Mouse (Mus musculus) c-Kit-negative CD71-positive TER-119-positive erythroid progenitor cells, embryonic 14.5 days (primary cell): Measurements from ENCODE around the gene Timd2.
"Not testable (repeated sequence)": the region's sequence is repeated elsewhere in the genome, so short reads cannot be mapped to it uniquely, and the experiment has no call there.

Experiments
- DNase-seq: peaks from one replicate; pipeline ENCODE4 v3.0.0-alpha.2; 2013; ENCODE audit warnings: low read depth, low spot score

The Timd2 gene

DNA sequence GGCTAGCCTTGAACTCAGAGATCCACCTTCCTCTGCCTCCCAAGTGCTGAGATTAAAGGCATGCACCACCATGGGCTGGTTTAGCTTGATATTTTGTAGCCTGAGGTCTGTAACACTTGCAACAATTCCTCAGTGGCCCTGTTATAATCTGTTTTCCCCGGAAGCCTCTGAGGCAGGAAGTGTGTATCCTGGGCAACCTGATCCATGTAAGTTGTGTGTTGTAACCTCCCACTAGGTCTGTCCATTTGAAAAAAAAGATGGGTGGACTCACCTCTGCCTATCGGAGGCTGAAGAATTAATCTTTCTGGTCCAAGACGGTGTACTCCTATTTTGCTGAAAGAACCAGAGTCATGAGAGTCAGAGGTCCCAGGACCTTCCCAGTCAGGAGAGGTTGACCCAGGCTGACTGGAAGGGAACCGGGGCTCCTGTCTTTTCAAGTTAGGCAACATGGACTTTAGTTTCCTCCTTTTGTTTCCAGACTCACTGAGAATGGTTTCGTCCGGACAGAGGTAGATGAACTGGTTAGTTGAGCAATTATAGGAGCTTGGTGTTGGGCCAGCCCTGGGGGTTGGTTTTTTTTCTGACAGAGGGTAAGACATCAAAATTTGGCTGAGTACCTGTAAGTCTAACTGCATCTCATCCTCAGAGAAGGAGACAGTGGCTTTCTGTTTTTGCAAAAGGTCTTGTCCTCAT lies at the start of gene Timd2:
Timd2 (minus strand) TSS at position 398 of the 693 bp plus-strand sequence.
- DNase-seq, result no peak

DNA sequence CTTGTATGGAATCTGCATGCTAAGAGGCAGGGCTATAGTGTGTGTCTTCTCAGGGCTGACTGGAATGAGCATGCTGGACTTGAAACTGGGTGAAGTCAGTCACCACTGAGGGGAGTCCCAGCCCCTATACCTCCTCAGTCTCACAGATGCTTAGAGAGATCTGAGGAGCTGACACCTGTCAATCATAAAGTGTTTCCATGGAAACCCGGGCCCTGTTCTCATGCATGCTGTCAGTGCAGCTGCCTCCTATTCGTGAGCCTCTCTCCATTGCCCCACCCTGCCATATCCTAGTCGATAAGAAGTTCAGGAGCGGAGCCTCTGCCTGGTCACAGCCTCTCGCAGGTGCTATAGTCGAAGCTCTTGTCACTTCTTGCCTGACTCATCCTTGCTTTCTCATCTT lies 48.9 kb upstream of the Timd2 start:
- DNase-seq, result not testable (repeated sequence)

DNA sequence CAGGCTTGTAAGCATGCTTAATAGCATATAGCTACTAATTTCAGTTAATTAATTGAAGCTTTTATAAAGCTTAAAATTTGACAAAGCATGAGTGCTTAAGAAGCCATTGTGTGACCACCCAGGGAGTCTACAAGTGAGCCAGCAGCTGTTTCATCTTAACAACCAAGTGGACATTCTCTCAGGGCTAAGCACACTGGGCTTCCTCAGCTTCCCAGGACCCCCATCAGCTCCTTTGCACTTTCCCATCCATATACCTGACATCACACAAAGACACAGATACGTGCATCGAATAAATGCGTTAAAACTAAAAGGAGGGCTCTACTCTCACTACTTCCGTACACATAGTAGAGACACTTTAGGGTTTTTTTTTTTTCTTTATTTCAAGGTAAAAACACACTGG lies 47.8 kb upstream of the Timd2 start:
- DNase-seq, result no peak

DNA sequence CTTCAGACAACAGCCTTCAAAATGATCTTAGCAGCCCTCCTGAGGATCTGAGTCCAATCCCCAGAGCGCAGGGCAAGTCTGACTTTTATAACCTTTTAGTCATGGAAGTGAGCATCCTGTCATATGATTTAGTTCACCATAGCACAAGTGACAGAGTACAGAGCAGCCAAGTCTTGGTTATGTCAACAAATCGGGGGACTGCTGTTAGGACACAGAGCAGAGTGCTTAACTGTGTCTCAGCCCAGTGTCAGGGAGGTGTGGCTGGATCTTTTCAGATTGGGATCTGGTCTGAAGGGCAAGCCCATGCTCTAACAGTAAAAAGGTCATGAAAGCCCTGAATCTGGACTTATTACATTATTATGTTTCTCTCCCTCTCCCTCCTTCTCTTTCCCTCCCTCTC lies 46.8 kb upstream of the Timd2 start:
- DNase-seq, result no peak

DNA sequence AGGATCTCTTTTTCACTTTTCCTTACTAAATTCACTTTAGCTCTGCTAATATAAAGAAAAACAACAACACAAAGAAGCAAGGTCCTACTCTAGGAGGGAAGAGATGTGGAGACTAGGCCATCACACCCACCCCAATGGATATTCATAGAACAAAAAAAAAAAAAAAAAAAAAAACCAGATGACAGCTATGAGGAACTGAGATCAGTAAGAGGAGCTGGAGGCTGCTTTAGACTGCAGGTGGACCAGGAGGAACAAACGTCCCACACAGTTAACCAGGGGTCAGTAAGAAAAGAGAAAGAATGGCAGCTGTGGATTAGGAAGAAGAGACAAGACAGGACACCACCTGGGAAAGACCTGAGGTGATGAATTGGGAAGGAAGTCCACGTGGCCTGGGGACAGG lies 41.1 kb upstream of the Timd2 start:
- no peak for DNase-seq

DNA sequence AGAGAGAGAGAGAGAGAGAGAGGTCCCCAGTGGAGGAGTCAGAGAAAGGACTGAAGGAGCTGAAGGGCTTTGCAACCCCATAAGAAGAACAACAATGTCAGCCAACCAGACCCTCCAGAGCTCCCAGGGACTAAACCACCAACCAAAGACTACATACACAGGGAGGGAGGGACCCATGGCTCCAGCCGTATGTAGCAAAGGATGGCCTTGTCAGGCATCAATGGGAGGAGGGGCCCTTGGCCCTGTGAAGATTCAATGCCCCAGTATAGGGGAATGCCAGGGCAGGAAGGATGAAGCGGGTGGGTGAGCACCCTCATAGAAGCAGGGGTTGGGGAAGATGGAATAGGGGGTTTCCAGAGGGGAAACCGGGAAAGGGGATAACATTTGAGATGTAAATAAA lies 34.9 kb upstream of the Timd2 start:
- no peak for DNase-seq

DNA sequence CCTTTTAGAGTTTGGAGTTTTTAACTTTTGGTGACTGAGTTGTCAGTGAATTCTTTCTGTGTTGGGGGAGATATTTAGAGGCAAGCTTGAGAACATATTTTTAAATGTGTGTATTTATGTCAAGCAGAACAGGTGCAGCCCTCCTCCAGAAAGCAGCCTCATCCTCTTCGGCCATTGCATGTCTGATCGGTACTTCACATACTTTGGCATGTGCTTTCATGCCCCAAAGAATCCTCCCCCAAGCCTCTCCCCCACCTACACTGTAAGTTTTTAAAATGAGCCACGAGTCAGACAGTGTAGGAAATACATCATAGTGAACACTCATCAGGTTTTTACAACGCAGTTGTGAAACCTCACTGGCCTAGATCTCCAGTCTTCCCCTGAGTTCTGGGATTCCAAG lies 34.0 kb upstream of the Timd2 start:
- no peak for DNase-seq

DNA sequence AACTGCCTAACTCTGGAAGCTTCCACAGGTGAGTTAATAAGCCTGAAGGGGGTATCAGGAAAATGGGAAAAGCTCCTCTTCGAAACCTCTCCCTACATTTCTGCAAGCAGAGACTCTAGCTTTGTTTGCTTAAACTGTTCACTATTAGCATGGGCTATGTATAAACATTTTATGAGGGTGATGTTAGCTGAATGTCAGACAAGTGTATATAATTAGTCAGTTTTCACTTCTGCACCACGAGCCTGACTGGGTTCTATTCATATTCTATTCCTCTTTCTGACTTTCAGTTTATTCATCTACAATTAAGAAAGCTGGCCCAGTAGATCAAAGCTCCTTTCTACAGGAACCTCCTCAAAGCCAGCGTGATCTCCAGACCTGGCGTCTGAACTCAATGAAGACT lies 32.6 kb upstream of the Timd2 start:
- no peak for DNase-seq

DNA sequence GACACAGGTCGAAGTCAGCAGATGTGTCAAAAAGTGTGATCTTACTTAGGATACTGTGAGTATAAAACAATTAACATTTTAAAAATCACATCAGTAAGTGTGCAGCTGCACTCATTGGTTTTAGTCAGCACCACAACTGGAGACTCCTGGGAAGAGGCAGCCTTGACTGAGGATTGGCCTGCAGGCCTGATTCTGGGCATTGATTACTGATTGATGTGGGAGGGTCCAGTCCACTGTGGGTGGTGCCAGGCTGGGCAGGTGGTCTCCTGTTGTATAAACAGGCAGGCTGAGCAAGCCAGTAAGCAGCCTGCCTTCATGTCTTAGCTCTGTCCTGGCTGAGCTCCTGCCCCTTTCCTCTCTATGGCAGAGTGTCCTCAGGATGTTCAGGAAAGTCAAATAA lies 28.2 kb upstream of the Timd2 start, which contains the start of gene Havcr1:
Havcr1 (plus strand) TSS at position 5 of the 400 bp plus-strand sequence.
- not testable (repeated sequence) for DNase-seq

DNA sequence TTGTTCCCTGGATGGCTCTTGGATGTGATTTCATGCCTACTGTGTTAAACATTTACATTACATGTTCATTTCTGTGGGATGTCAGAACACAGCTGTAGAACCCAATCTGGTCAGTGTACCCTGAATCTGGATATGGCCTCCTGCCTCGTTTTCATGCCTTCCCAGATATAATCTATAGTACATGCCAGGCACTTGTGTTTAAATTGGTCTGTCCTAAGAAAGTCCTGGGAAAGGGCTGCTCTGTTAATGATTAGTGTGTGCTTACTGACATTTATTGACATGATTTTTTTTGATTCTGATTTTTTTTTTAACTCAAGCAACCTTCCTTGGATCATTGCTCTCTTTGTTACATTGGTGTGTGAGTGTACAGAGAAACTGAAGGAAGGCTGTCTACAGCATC lies 27.8 kb upstream of the Timd2 start:
- no peak for DNase-seq

DNA sequence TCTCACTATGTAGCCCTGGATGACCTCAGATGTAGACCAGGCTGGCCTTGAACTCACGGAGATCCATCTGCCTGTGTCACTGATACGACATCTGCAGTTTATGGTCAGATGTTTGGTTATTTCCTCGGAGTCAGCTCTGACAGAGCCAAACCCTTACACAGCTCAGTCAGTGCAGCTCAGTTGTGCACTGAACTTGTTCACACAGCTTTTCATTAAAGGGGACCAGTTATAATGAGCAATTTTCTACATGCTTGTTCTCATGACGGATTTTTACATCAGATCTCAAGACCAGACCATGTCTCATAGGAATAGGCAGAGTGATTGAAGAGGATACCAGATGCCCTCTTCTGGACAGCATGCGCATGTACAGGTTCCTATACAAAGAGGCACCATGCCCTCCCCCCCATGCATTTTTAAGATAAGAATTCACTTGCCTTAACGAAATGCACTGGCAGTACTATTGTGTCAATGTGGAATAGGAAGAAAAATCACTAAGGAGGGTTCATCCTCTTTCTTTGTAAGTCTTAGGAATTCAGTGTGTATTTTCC lies 26.5 kb upstream of the Timd2 start:
- no peak for DNase-seq

DNA sequence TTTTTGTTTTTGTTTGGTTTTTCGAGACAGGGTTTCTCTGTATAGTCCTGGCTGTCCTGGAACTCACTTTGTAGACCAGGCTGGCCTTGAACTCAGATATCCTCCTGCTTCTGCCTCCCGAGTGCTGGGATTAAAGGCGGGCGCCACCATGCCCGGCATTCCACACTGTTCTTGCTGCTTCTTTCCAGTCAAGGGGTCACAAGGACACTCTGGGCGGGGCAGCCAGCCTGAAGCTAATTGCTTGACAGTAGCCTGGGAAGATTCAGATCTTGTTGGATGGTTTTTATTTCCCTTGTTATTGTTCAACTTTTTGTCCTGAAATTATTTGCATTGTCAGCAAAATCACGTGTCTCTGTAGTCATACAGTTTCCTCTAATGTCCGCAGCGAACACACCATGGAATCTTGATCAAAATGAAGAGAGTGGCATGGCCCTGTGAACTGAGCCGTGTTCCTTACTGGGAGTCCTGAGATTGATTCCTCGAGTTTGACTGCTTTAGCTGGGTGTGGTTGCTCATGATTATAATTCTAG lies 24.7 kb upstream of the Timd2 start:
- DNase-seq, result no peak

DNA sequence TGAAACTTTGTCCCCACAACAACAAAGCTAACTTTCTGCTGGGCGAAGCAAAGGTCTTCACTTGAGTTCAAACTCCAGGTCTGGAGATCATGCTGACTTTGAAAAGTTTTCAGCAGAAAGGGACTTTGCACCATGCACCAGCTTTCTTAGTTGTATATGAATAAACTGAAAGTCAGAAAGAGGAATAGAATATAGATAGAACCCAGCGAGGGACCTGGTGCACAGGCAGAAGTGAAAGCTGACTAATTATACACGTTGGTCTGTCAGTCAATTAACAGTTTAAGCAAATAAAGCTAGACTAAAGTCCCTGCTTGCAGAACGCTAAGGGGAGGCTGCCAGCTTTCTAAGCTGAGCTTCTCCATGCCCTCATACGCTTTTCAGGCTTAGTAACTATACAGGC lies 8.0 kb downstream of the Timd2 start:
- DNase-seq, result no peak

DNA sequence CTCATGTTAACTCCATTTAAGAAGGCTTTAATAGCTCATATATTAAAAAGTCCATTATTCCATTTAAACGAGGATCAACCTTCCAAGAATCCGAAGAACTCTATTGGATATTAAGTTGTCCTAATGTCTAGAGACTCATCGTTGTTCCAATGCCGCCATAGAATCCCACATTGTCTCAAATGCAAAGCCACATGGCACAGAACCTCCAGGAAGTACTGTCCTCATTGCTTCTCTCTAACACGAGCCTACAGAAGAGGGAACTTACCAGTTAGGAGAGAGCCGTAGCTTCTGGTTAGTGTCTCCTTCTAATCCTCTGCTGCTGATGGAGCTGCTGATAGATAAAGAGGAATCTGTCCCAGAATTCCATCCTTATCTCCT lies 8.6 kb downstream of the Timd2 start:
- no peak for DNase-seq

DNA sequence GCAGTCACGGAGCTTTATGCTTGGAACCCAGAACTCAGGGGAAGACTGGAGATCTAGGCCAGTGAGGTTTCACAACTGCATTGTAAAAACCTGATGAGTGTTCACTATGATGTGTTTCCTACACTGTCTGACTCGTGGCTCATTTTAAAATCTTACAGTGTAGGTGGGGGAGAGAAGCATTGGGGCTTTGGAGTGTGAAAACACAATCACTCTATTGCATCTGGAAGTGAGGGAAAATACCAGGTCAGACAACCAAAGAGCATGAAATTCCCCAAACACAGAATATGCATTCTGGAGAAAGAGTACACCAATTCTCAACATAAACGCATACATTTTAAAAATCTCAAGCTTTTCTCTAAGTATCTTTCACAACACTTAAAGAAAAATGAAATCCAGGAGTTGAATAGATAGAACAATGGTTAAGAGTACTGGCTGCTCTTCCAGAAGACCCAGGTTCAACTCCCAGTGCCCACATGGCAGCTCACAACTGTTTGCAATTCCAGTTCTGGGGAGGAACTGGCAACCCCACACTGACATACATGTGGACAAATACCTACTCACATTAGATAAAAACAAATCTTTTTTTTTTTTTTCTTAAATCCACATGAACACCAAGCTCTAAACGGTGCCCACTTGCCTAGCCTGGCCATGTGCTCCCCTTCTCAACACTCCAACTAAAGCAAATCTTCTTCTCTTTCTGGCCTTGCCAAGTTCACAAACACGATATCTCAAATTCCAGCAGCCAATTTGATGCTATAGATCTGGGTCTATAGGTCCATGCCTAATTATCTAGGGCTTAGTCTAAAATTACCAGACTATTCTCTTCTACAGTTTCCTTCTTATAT lies 9.2 kb downstream of the Timd2 start:
- DNase-seq, result no peak

DNA sequence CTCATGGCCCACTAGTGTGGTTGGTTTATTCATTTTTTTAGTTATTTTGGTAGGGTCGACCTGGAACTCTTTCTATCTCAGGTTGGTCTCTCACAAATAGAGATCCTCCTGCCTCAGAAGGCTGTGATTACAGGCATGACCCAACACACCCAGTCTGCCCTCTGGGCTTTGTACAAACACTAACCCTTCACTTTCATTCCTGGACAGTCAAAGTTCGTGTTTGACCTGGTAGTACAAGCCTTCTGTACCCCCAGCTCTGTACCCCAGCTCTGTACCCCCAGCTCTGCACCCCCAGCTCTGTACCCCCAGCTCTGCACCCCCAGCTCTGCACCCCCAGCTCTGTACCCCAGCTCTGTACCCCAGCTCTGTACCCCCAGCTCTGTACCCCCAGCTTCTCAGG lies 11.0 kb downstream of the Timd2 start:
- not testable (repeated sequence) for DNase-seq

DNA sequence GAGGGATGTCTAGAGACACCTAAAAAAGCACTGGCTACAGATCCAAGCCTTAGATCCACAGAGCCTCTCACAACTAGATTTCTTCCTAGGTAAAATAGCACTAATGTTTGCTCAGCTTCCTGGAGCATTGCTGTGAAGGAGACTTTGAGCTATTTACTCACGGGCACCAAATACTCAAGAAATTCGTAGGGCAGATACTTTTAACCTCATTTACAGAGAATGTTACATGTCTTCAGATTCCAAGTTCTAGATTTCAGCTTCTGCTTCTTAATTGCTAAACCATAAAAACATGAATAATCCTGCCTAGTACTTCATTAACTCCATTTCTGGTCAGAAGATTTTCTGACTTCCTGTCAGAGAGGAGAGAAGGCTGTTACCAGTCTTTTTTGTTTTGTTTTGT lies 16.7 kb downstream of the Timd2 start:
- no peak for DNase-seq

DNA sequence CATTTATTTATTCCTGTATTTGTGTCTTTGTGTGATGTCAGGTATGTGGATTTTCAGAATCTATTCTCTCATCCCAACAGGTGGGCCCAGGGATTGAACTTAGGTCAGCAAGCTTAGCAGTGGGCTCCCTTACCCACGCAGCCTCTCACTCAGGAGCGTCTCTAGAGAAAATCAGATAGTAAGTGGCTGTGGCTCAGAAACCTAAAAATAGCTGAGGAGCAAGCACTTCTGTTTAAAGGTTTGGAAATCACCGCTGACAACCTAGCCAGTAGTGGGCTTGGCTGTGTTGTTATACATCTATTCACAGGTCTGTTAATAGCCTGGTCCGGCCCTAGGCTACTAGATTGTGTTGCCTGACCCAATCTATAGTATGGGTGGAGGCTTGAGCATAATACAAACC lies 23.1 kb downstream of the Timd2 start:
- no peak for DNase-seq

DNA sequence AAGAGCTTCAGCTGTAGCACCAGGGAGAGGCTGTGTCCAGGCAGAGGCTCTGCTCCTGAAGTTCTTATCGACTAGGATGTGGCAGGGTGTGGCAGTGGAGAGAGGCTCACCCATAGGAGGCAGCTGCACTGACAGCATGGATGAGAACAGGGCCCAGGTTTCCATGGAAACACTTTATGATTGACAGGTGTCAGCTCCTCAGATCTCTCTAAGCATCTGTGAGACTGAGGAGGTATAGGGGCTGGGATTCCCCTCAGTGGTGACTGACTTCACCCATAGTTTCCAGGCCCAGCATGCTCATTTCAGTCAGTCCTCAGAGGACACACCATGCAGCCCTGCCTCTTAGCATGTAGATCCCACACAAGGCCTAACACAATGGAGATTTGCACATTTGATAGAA lies 24.0 kb downstream of the Timd2 start:
- no peak for DNase-seq

DNA sequence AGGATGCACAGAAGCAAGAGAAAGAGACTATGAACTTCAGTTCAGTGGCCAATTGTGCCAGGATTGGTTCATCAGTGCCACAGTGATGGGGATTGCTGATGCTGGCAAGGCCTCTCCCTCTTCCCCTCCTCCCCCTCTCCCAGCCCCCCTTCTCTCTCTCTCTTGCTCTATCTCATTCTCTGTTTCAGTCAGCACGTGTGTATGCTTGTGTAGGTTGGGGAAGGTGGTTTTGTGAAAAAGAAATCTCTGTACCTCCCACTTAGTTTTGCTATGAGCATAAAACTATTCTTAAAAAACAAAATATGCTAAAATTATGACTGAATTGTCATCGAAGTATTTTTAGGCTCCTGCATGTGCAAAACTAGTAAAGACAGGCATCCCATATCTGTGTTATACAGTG lies 38.9 kb downstream of the Timd2 start:
- no peak for DNase-seq

DNA sequence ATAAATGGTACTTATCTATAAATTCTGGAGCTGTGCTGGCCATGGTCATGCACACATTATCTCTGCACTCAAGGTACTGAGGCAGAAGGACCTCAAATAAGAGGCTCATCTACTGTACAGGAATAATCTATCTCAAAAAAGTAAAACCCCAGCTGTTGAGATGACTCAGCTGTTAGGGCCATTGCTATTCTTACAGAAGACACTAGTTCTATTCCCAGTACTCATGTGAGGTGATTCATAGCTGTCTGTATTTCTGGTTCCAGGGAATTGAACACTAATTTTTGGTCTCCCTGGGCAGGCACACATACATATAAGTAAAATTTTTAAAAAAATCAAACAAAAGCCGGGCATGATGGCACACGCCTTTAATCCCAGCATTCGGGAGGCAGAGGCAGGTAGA lies 39.8 kb downstream of the Timd2 start:
- no peak for DNase-seq

DNA sequence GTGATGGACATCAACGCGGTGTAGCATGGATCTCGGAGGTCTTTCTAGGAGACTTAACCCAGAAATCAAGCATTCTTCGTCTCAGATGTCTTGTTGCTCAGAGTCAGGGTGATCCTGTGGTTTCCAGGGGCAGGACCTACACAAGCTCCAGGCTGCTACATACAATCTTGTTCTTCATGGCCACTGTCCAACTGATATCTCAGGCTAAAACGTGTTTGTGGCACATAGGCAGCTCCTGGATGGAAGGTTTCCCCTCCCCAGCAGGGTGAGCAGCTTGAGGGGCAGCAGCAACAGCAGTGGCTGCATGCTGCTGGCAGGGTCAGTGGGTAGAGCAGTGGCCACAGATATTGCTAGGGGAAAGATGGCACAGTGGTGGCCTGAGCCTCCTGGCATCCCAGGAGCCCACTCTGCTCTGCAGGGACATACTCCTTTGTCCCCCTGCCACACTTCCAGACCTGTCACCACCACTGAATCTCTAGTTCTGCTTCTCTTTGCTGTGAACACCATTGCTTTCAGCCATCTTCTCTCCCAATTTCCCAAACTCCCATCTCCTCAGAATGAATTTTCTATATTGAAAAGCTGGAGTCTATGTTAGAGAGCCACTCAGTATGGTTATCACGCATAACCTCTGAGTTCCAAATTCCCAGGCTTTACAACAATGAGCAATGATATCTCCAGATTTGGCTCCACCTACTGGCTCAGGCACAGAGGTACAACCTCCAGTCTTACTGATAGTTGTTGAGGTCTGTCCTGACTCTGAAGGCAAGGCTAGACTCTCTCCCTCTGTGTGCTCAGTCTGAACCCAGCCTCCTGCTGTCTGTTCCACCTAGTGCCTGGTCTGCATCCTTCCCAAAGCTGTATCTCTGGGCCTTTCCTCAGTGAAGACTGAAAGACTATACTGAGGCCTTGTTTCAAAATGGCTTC lies 41.0 kb downstream of the Timd2 start:
- no peak for DNase-seq
